7 mouse cellular contexts compared by ENCODE assay signal in genomic region chr9:116175488-116176115, GRCm38 (mm10). TPM values are rescaled to one million over a fixed set of nuclear protein-coding genes. Genes with fewer than 3 reads are reported as not detected.
A peak's percentile ranks its signal among the peaks of the same experiment; 100 is the strongest.
DNase-seq lines count a peak whose midpoint lies in the region; ATAC-seq lines count a peak whose summit lies in the region.

No protein-coding gene starts in this region.

- peak overlapping the region; percentile 50 for H3K4me2 ChIP-seq in limb, embryonic 11.5 days (ENCODE audit: low read depth, severe bottlenecking)
- peak overlapping the region; percentile 92 for H3K4me2 ChIP-seq in midbrain, embryonic 14.5 days (ENCODE audit: low read length)

- no peaks in the 10 kb centered on the region for H3K36me3 ChIP-seq in limb, embryonic 11.5 days (ENCODE audit: control insufficient read depth, insufficient read depth, low read length)
- H3K36me3 ChIP-seq in midbrain, embryonic 14.5 days (ENCODE audit: control insufficient read depth, insufficient read depth, low read length): no peaks in the 10 kb centered on the region

- peak overlapping the region; percentile 87 for H3K4me3 ChIP-seq in limb, embryonic 11.5 days (ENCODE audit: low read depth, low read length)
- peak overlapping the region; percentile 48 for H3K4me3 ChIP-seq in midbrain, embryonic 14.5 days (replicated peaks; ENCODE audit: low read depth, low read length)

- peak overlapping the region; percentile 87 for H3K27ac ChIP-seq in limb, embryonic 11.5 days (replicated peaks; ENCODE audit: low read depth, low read length)
- no peak overlapping the region for H3K27ac ChIP-seq in midbrain, embryonic 14.5 days (replicated peaks; ENCODE audit: low read depth, low read length)

- no peaks in the 10 kb centered on the region for H3K27me3 ChIP-seq in limb, embryonic 11.5 days (ENCODE audit: control insufficient read depth, insufficient read depth, low read length)
- peaks cover 19% of the 10 kb centered on the region for H3K27me3 ChIP-seq in midbrain, embryonic 14.5 days (ENCODE audit: control insufficient read depth, insufficient read depth, low read length)

- no peak; the same call in 1 of the 2 replicates for ATAC-seq in limb, embryonic 11.5 days (ENCODE audit: insufficient number of reproducible peaks, low FRiP score, low TSS enrichment, low read depth)
- no peak for ATAC-seq in midbrain, embryonic 14.5 days (ENCODE audit: low FRiP score, low TSS enrichment)

- DNase-seq in T-cell, adult 2 months (ENCODE audit: low spot score): peak; percentile 88
- DNase-seq in embryo, embryonic 10 days (ENCODE audit: low spot score): peak; percentile 14
- DNase-seq in heart, postnatal 25 days (ENCODE audit: low spot score): peak; percentile 17
- DNase-seq in limb, embryonic 11.5 days (ENCODE audit: low spot score): peak; percentile 32
- DNase-seq in midbrain, embryonic 14.5 days: no peak
- peak; percentile 83 for DNase-seq in thymus, postnatal 0 days (ENCODE audit: low spot score)
- no peak for DNase-seq in gastrocnemius, adult 8-10 months (ENCODE audit: low spot score in 2 of 2)

- H3K4me1 ChIP-seq in limb, embryonic 11.5 days (ENCODE audit: control insufficient read depth, insufficient read depth, low read length): peaks cover 3% of the 10 kb centered on the region
- H3K4me1 ChIP-seq in midbrain, embryonic 14.5 days (ENCODE audit: control insufficient read depth, insufficient read depth, low read length): 0 out of 2 replicates have a peak, but pooled peaks cover 7% of the 10 kb centered on the region

- no peaks in the 10 kb centered on the region for H3K9me3 ChIP-seq in limb, embryonic 11.5 days (ENCODE audit: control insufficient read depth, low read length)
- H3K9me3 ChIP-seq in midbrain, embryonic 14.5 days (ENCODE audit: control insufficient read depth, low read length): no peaks in the 10 kb centered on the region

- WGBS in limb, embryonic 11.5 days: 9% methylated on average over 16 of the region's 16 CpGs
- WGBS in midbrain, embryonic 14.5 days: 9% methylated on average over 16 of the region's 16 CpGs

- intact Hi-C loops in heart, postnatal 25 days (cut with DNase I): loop anchor here (2.0 to 5.0 kb wide), 3 partner anchors 87 to 202 kb away; no protein-coding TSS in a partner anchor

- H3K9ac ChIP-seq in limb, embryonic 11.5 days (ENCODE audit: low read length): peak overlapping the region; percentile 96
- no peak overlapping the region for H3K9ac ChIP-seq in midbrain, embryonic 14.5 days (replicated peaks; ENCODE audit: low read length)

RNA-seq across cellular contexts. Expression of gene Tgfbr2, which starts 0.4 kb away (rescaled TPM):
- total RNA-seq in heart, postnatal 25 days (2021): 10 to 100 TPM; 35.7 to 37.0 TPM
- 14.8 and 15.1 TPM in 2 replicates for polyA plus RNA-seq in limb, embryonic 11.5 days (2014; fragmentation: Nextera tagmentation; extraction: Ambion mirVana)
- polyA plus RNA-seq in midbrain, embryonic 14.5 days (2014; fragmentation: Nextera tagmentation; extraction: Ambion mirVana): 3.6 and 10.4 TPM in 2 replicates
- polyA plus RNA-seq in thymus, postnatal 0 days (2015; fragmentation: Nextera tagmentation; extraction: Ambion mirVana): 21.0 and 22.0 TPM in 2 replicates
- 10 to 100 TPM; 15.0 to 17.6 (median 17.2) TPM for total RNA-seq in gastrocnemius, adult 8-10 months (2022)

Comparison
In these comparisons a context has a peak if more than half of its experiments do, and no peak if none do; other contexts are left out.
1. DNase-seq: peak in T-cell, adult 2 months (single experiment), embryo, embryonic 10 days (single experiment), heart, postnatal 25 days (single experiment), limb, embryonic 11.5 days (single experiment) and thymus, postnatal 0 days (single experiment); none in midbrain, embryonic 14.5 days (single experiment) and gastrocnemius, adult 8-10 months (0 of 2).